Mouse (Mus musculus): ENCODE measurements around the gene Olfr1122. TPM values are rescaled to one million over a fixed set of nuclear protein-coding genes. Genes with fewer than 3 reads are reported as not detected.
"Not testable (repeated sequence)": the region's sequence is repeated elsewhere in the genome, so short reads cannot be mapped to it uniquely, and the experiment has no call there.

Gene Olfr1122
- not detected for total RNA-seq (2021)
- polyA plus RNA-seq (2012; rRNA removed): not detected in 2 replicates
- long read RNA-seq: 0 reads

GRCm38 (mm10) chr2:87385549-87385948, at the start of gene Olfr1122:
Gene Olfr1122, plus strand, starts transcription at chr2:87385849.
- no peak for DNase-seq

GRCm38 (mm10) chr2:87354515-87354914, 31.1 kb upstream of the Olfr1122 start, which contains the start of gene Olfr1120:
Gene Olfr1120, plus strand, starts transcription at chr2:87354815.
- no peak for DNase-seq

GRCm38 (mm10) chr2:87360121-87360520, 25.5 kb upstream of the Olfr1122 start:
- DNase-seq: not testable (repeated sequence)

GRCm38 (mm10) chr2:87369595-87369994, 16.1 kb upstream of the Olfr1122 start, which contains the start of gene Olfr1121:
Gene Olfr1121, plus strand, starts transcription at chr2:87369895.
- no peak for DNase-seq

- no peak for DNase-seq
These were observed 13.9 kb upstream of the Olfr1122 start for GRCm38 (mm10) chr2:87371726-87372125.

GRCm38 (mm10) chr2:87383935-87384334, 1.7 kb upstream of the Olfr1122 start:
- DNase-seq: no peak

GRCm38 (mm10) chr2:87393605-87394004, 8.0 kb downstream of the Olfr1122 start:
- DNase-seq: not testable (repeated sequence)

GRCm38 (mm10) chr2:87394686-87395085, 9.0 kb downstream of the Olfr1122 start:
- not testable (repeated sequence) for DNase-seq

- no peak for DNase-seq
These were observed 30.7 kb downstream of the Olfr1122 start, which contains the start of gene Olfr1123 for GRCm38 (mm10) chr2:87416335-87416734. Gene Olfr1123, plus strand, starts transcription at chr2:87416635.

- no peak for DNase-seq
These were observed 44.3 kb downstream of the Olfr1122 start, which contains the start of gene Olfr1124 for GRCm38 (mm10) chr2:87429975-87430374. Gene Olfr1124, plus strand, starts transcription at chr2:87430275.

GRCm38 (mm10) chr2:87437731-87438130, 52.1 kb downstream of the Olfr1122 start:
- no peak for DNase-seq

Other genes starting within 250 kb of the Olfr1122 start
- not detected for gene Olfr1110, start 245.5 kb upstream of the Olfr1122 start, total RNA-seq (2021)
- not detected in 2 replicates for gene Olfr1110, start 245.5 kb upstream of the Olfr1122 start, polyA plus RNA-seq (2012; rRNA removed)
- gene Olfr1111, start 233.2 kb upstream of the Olfr1122 start, total RNA-seq (2021): not detected
- not detected in 2 replicates for gene Olfr1111, start 233.2 kb upstream of the Olfr1122 start, polyA plus RNA-seq (2012; rRNA removed)
- not detected for gene Olfr1112, start 198.1 kb upstream of the Olfr1122 start, total RNA-seq (2021)
- gene Olfr1112, start 198.1 kb upstream of the Olfr1122 start, polyA plus RNA-seq (2012; rRNA removed): not detected in 2 replicates
- gene Olfr1113, start 176.9 kb upstream of the Olfr1122 start, total RNA-seq (2021): not detected
- gene Olfr1113, start 176.9 kb upstream of the Olfr1122 start, polyA plus RNA-seq (2012; rRNA removed): not detected in 2 replicates
- gene Olfr1115, start 137.8 kb upstream of the Olfr1122 start, total RNA-seq (2021): not detected
- gene Olfr1115, start 137.8 kb upstream of the Olfr1122 start, polyA plus RNA-seq (2012; rRNA removed): not detected in 2 replicates
- not detected for gene Olfr1116, start 118.3 kb upstream of the Olfr1122 start, total RNA-seq (2021)
- not detected in 2 replicates for gene Olfr1116, start 118.3 kb upstream of the Olfr1122 start, polyA plus RNA-seq (2012; rRNA removed)
- not detected for gene Olfr1118, start 78.3 kb upstream of the Olfr1122 start, total RNA-seq (2021)
- not detected in 2 replicates for gene Olfr1118, start 78.3 kb upstream of the Olfr1122 start, polyA plus RNA-seq (2012; rRNA removed)
- gene Olfr1120, start 31.0 kb upstream of the Olfr1122 start, total RNA-seq (2021): not detected
- gene Olfr1120, start 31.0 kb upstream of the Olfr1122 start, polyA plus RNA-seq (2012; rRNA removed): not detected in 2 replicates
- gene Olfr1121, start 16.0 kb upstream of the Olfr1122 start, total RNA-seq (2021): not detected
- not detected in 2 replicates for gene Olfr1121, start 16.0 kb upstream of the Olfr1122 start, polyA plus RNA-seq (2012; rRNA removed)
- gene Olfr1123, start 30.8 kb downstream of the Olfr1122 start, total RNA-seq (2021): not detected
- not detected in 2 replicates for gene Olfr1123, start 30.8 kb downstream of the Olfr1122 start, polyA plus RNA-seq (2012; rRNA removed)
- gene Olfr1124, start 44.4 kb downstream of the Olfr1122 start, total RNA-seq (2021): not detected
- not detected in 2 replicates for gene Olfr1124, start 44.4 kb downstream of the Olfr1122 start, polyA plus RNA-seq (2012; rRNA removed)
- not detected for gene Olfr1126, start 68.1 kb downstream of the Olfr1122 start, total RNA-seq (2021)
- gene Olfr1126, start 68.1 kb downstream of the Olfr1122 start, polyA plus RNA-seq (2012; rRNA removed): not detected in 2 replicates
- gene Pramel7, start 111.2 kb downstream of the Olfr1122 start, total RNA-seq (2021): not detected
- gene Pramel7, start 111.2 kb downstream of the Olfr1122 start, polyA plus RNA-seq (2012; rRNA removed): not detected in 2 replicates
- not detected for gene Pramel6, start 120.7 kb downstream of the Olfr1122 start, total RNA-seq (2021)
- not detected in 2 replicates for gene Pramel6, start 120.7 kb downstream of the Olfr1122 start, polyA plus RNA-seq (2012; rRNA removed)
- not detected for gene Olfr153, start 145.9 kb downstream of the Olfr1122 start, total RNA-seq (2021)
- gene Olfr153, start 145.9 kb downstream of the Olfr1122 start, polyA plus RNA-seq (2012; rRNA removed): not detected in 2 replicates
- not detected for gene Olfr1128, start 159.7 kb downstream of the Olfr1122 start, total RNA-seq (2021)
- gene Olfr1128, start 159.7 kb downstream of the Olfr1122 start, polyA plus RNA-seq (2012; rRNA removed): not detected in 2 replicates
- not detected for gene Olfr1129, start 188.1 kb downstream of the Olfr1122 start, total RNA-seq (2021)
- not detected in 2 replicates for gene Olfr1129, start 188.1 kb downstream of the Olfr1122 start, polyA plus RNA-seq (2012; rRNA removed)
- gene Olfr1130, start 220.4 kb downstream of the Olfr1122 start, total RNA-seq (2021): not detected
- not detected in 2 replicates for gene Olfr1130, start 220.4 kb downstream of the Olfr1122 start, polyA plus RNA-seq (2012; rRNA removed)
- gene Olfr1131, start 241.3 kb downstream of the Olfr1122 start, total RNA-seq (2021): not detected
- not detected in 2 replicates for gene Olfr1131, start 241.3 kb downstream of the Olfr1122 start, polyA plus RNA-seq (2012; rRNA removed)

All from adrenal gland, adult 2 months (tissue).